Mouse (Mus musculus) kidney, postnatal 4 days (tissue): ENCODE results near the gene Hsd11b2.

ENCODE experiments used
- DNase-seq, 2 experiments: peaks; one replicate each; pipeline ENCODE4 v3.0.0; 2021; ENCODE audit warnings: mixed read lengths in 2 of 2

Hsd11b2 gene

GRCm38 (mm10) chr8:105527110-105527509 is 8.6 kb downstream of the Hsd11b2 start:
- DNase-seq, result peak; percentile 71 to 81

GRCm38 (mm10) chr8:105528206-105528605 is 9.7 kb downstream of the Hsd11b2 start:
- DNase-seq, result no peak

GRCm38 (mm10) chr8:105529271-105529670 is 10.7 kb downstream of the Hsd11b2 start:
- DNase-seq, result peak in 1 of 2 experiments; percentile 25

- peak; percentile 80 to 82 for DNase-seq
Measured at GRCm38 (mm10) chr8:105531774-105532173, 13.2 kb downstream of the Hsd11b2 start.

- peak in 1 of 2 experiments; percentile 23 for DNase-seq
Measured at GRCm38 (mm10) chr8:105533439-105533838, 14.9 kb downstream of the Hsd11b2 start.

GRCm38 (mm10) chr8:105533892-105534329 is 15.4 kb downstream of the Hsd11b2 start:
- DNase-seq, result peak; percentile 91

GRCm38 (mm10) chr8:105536546-105536945 is 18.0 kb downstream of the Hsd11b2 start:
- DNase-seq, result no peak

- no peak for DNase-seq
Measured at GRCm38 (mm10) chr8:105537011-105537677, 18.6 kb downstream of the Hsd11b2 start.

GRCm38 (mm10) chr8:105538940-105539339 is 20.4 kb downstream of the Hsd11b2 start:
- DNase-seq, result no peak

GRCm38 (mm10) chr8:105542032-105542656 is 23.6 kb downstream of the Hsd11b2 start:
- no peak for DNase-seq

GRCm38 (mm10) chr8:105542808-105543207 is 24.3 kb downstream of the Hsd11b2 start:
- DNase-seq, result no peak

GRCm38 (mm10) chr8:105543703-105544102 is 25.1 kb downstream of the Hsd11b2 start:
- DNase-seq, result no peak

- DNase-seq, result peak; percentile 65 to 77
Measured at GRCm38 (mm10) chr8:105544544-105545205, 26.1 kb downstream of the Hsd11b2 start.

- DNase-seq, result peak in 1 of 2 experiments; percentile 24
Measured at GRCm38 (mm10) chr8:105545249-105545648, 26.7 kb downstream of the Hsd11b2 start.

- no peak for DNase-seq
Measured at GRCm38 (mm10) chr8:105546384-105547350, 28.1 kb downstream of the Hsd11b2 start.

- DNase-seq, result no peak
Measured at GRCm38 (mm10) chr8:105549506-105549905, 31.0 kb downstream of the Hsd11b2 start.

GRCm38 (mm10) chr8:105550083-105550482 is 31.5 kb downstream of the Hsd11b2 start:
- DNase-seq, result no peak

GRCm38 (mm10) chr8:105552032-105552431 is 33.5 kb downstream of the Hsd11b2 start:
- DNase-seq, result no peak

GRCm38 (mm10) chr8:105552824-105553223 is 34.3 kb downstream of the Hsd11b2 start:
- no peak for DNase-seq

GRCm38 (mm10) chr8:105554087-105554486 is 35.5 kb downstream of the Hsd11b2 start:
- peak; percentile 57 to 72 for DNase-seq

GRCm38 (mm10) chr8:105555230-105555629 is 36.7 kb downstream of the Hsd11b2 start:
- DNase-seq, result no peak

GRCm38 (mm10) chr8:105562863-105563262 is 44.3 kb downstream of the Hsd11b2 start:
- no peak for DNase-seq

GRCm38 (mm10) chr8:105563871-105564270 is 45.3 kb downstream of the Hsd11b2 start:
- DNase-seq, result no peak
